In genomic region chr11:115441417-115441816, GRCm38 (mm10) we compare ENCODE assay signal across 14 mouse cellular contexts. TPM values are rescaled to one million over a fixed set of nuclear protein-coding genes. Genes with fewer than 3 reads are reported as not detected.
DNase-seq lines count a peak whose midpoint lies in the region; ATAC-seq and TF ChIP-seq lines count a peak whose summit lies in the region.
"Had no signal": no experiment of that assay in that cellular context is flagged by ENCODE, and none has a peak within 500 bp of the region (broad histone marks: within the 10 kb centered on the region; RNA-seq: fewer than 3 reads in every experiment).

No protein-coding gene starts in this region.

- no peak for DNase-seq in lung, postnatal 25 days (ENCODE audit: low spot score)
- peak; percentile 67 for DNase-seq in ES-CJ7 (ENCODE audit: low read depth, low spot score)
- peak; percentile 74 for DNase-seq in ZHBTc4 (ENCODE audit: low read depth, low spot score)
- no peak for DNase-seq in limb, embryonic 14.5 days (ENCODE audit: low spot score)
- no peak for DNase-seq in retina, postnatal 1 day
- DNase-seq in heart, adult 9 months (ENCODE audit: low spot score in 2 of 2): no peak
- DNase-seq: cerebellum, postnatal 14 days had no signal

- H3K4me3 ChIP-seq in lung, embryonic 16.5 days (ENCODE audit: low read length): no peak overlapping the region
- no peak overlapping the region for H3K4me3 ChIP-seq in limb, embryonic 14.5 days (replicated peaks; ENCODE audit: low read length)
- no peak overlapping the region for H3K4me3 ChIP-seq in heart, embryonic 11.5 days (ENCODE audit: low read depth, low read length)
- H3K4me3 ChIP-seq: embryonic facial prominence, embryonic 12.5 days; forebrain, embryonic 12.5 days; left cerebral cortex, adult 2 months; neural tube, embryonic 13.5 days had no signal

- no peak overlapping the region for H3K9ac ChIP-seq in lung, embryonic 16.5 days (ENCODE audit: low read length)
- no peak overlapping the region for H3K9ac ChIP-seq in limb, embryonic 14.5 days (ENCODE audit: low read depth, low read length, severe bottlenecking)
- no peak overlapping the region for H3K9ac ChIP-seq in heart, embryonic 11.5 days (ENCODE audit: low read depth, low read length)
- H3K9ac ChIP-seq: embryonic facial prominence, embryonic 12.5 days; forebrain, embryonic 12.5 days; neural tube, embryonic 13.5 days had no signal

- ATAC-seq in lung, embryonic 16.5 days (ENCODE audit: low read depth): 0 out of 2 replicates have a peak, but pooled peaks have one; percentile 43
- ATAC-seq in limb, embryonic 14.5 days (ENCODE audit: low FRiP score, low read depth): peak; percentile 74
- ATAC-seq in heart, embryonic 11.5 days (replicated peaks; ENCODE audit: insufficient number of reproducible peaks, low FRiP score, low TSS enrichment): no peak
- ATAC-seq: midbrain, embryonic 16.5 days had no signal

- 36% methylated on average over 15 of the region's 15 CpGs for WGBS in lung, embryonic 16.5 days
- 39% methylated on average over 15 of the region's 15 CpGs for WGBS in limb, embryonic 14.5 days
- WGBS in heart, embryonic 11.5 days (ENCODE audit: insufficient replicate concordance): 47% methylated on average over 15 of the region's 15 CpGs

- no peaks in the 10 kb centered on the region for H3K4me1 ChIP-seq in lung, embryonic 16.5 days (replicated peaks; ENCODE audit: control insufficient read depth, insufficient read depth, low read length)
- peaks cover under 1% of the 10 kb centered on the region; the same call in 1 of the 2 replicates for H3K4me1 ChIP-seq in limb, embryonic 14.5 days (ENCODE audit: control insufficient read depth, insufficient read depth, low read length)
- peaks cover 3% of the 10 kb centered on the region for H3K4me1 ChIP-seq in heart, embryonic 11.5 days (ENCODE audit: control insufficient read depth, insufficient read depth, low read length)

- no peak for TF ChIP-seq POLR2A in limb, embryonic 14.5 days (IDR thresholded peaks at IDR 0.05; ENCODE audit: borderline replicate concordance, extremely low read depth, insufficient read depth, insufficient read length)

- H3K9me3 ChIP-seq in lung, embryonic 16.5 days (ENCODE audit: control insufficient read depth, low read length): peaks cover 3% of the 10 kb centered on the region; the same call in 1 of the 2 replicates
- H3K9me3 ChIP-seq in limb, embryonic 14.5 days (ENCODE audit: control insufficient read depth, low read length): no peaks in the 10 kb centered on the region
- peaks cover 4% of the 10 kb centered on the region; the same call in 1 of the 2 replicates for H3K9me3 ChIP-seq in heart, embryonic 11.5 days (replicated peaks; ENCODE audit: control insufficient read depth, low read length)
- H3K9me3 ChIP-seq: forebrain, embryonic 12.5 days had no signal

- no peaks in the 10 kb centered on the region for H3K36me3 ChIP-seq in lung, embryonic 16.5 days (ENCODE audit: control insufficient read depth, insufficient read depth, low read length)
- H3K36me3 ChIP-seq in limb, embryonic 14.5 days (ENCODE audit: control insufficient read depth, insufficient read depth, low read length): no peaks in the 10 kb centered on the region
- H3K36me3 ChIP-seq in heart, embryonic 11.5 days (ENCODE audit: control insufficient read depth, insufficient read depth, low read length): no peaks in the 10 kb centered on the region
- H3K36me3 ChIP-seq: embryonic facial prominence, embryonic 12.5 days; forebrain, embryonic 12.5 days; neural tube, embryonic 13.5 days had no signal

- H3K27ac ChIP-seq in lung, embryonic 16.5 days (ENCODE audit: low read length): no peak overlapping the region
- H3K27ac ChIP-seq in limb, embryonic 14.5 days (replicated peaks; ENCODE audit: low read depth, low read length): no peak overlapping the region
- no peak overlapping the region for H3K27ac ChIP-seq in heart, embryonic 11.5 days (ENCODE audit: low read depth, low read length)
- H3K27ac ChIP-seq: embryonic facial prominence, embryonic 12.5 days; forebrain, embryonic 12.5 days; left cerebral cortex, adult 2 months; neural tube, embryonic 13.5 days had no signal

- no peak overlapping the region for H3K4me2 ChIP-seq in lung, embryonic 16.5 days (ENCODE audit: low read depth, low read length)
- no peak overlapping the region for H3K4me2 ChIP-seq in limb, embryonic 14.5 days (replicated peaks; ENCODE audit: low read depth, low read length, severe bottlenecking)
- H3K4me2 ChIP-seq in heart, embryonic 11.5 days: no peak overlapping the region
- H3K4me2 ChIP-seq: embryonic facial prominence, embryonic 12.5 days; forebrain, embryonic 12.5 days; neural tube, embryonic 13.5 days had no signal

- no peaks in the 10 kb centered on the region for H3K27me3 ChIP-seq in lung, embryonic 16.5 days (ENCODE audit: control insufficient read depth, insufficient read depth, low read depth, low read length)
- no peaks in the 10 kb centered on the region for H3K27me3 ChIP-seq in limb, embryonic 14.5 days (ENCODE audit: control insufficient read depth, insufficient read depth, low read length)
- no peaks in the 10 kb centered on the region for H3K27me3 ChIP-seq in heart, embryonic 11.5 days (ENCODE audit: control insufficient read depth, insufficient read depth, low read length)
- H3K27me3 ChIP-seq: embryonic facial prominence, embryonic 12.5 days; forebrain, embryonic 12.5 days had no signal

RNA-seq across cellular contexts. Expression of gene Trim80, which starts 1.1 kb away (rescaled TPM):
- polyA plus RNA-seq in lung, embryonic 16.5 days (2015; fragmentation: Nextera tagmentation; extraction: Ambion mirVana): not detected in 2 replicates
- not detected in 2 replicates for polyA plus RNA-seq in limb, embryonic 14.5 days (2012; rRNA removed)
- 0.15 TPM in 1 of 2 replicates, not detected in the other for polyA plus RNA-seq in limb, embryonic 14.5 days (2014; fragmentation: Nextera tagmentation; extraction: Ambion mirVana)
- polyA plus RNA-seq in heart, embryonic 11.5 days (2014; fragmentation: Nextera tagmentation; extraction: Ambion mirVana): 0.26 TPM in 1 of 2 replicates, not detected in the other
- polyA plus RNA-seq: embryonic facial prominence, embryonic 12.5 days; forebrain, embryonic 12.5 days; midbrain, embryonic 16.5 days; neural tube, embryonic 13.5 days had no signal

RNA-seq across cellular contexts. Expression of gene Slc16a5, which starts 20.9 kb away (rescaled TPM):
- 0.74 and 2.9 TPM in 2 replicates for polyA plus RNA-seq in lung, embryonic 16.5 days (2015; fragmentation: Nextera tagmentation; extraction: Ambion mirVana)
- polyA plus RNA-seq in limb, embryonic 14.5 days (2012; rRNA removed): 0.04 and 0.08 TPM in 2 replicates
- polyA plus RNA-seq in limb, embryonic 14.5 days (2014; fragmentation: Nextera tagmentation; extraction: Ambion mirVana): not detected in 2 replicates
- not detected in 2 replicates for polyA plus RNA-seq in heart, embryonic 11.5 days (2014; fragmentation: Nextera tagmentation; extraction: Ambion mirVana)
- polyA plus RNA-seq: forebrain, embryonic 12.5 days had no signal

RNA-seq across cellular contexts. Expression of gene Kctd2, which starts 21.5 kb away (rescaled TPM):
- 3.4 and 4.3 TPM in 2 replicates for polyA plus RNA-seq in lung, embryonic 16.5 days (2015; fragmentation: Nextera tagmentation; extraction: Ambion mirVana)
- polyA plus RNA-seq in limb, embryonic 14.5 days (2012; rRNA removed): 30.0 and 30.5 TPM in 2 replicates
- polyA plus RNA-seq in limb, embryonic 14.5 days (2014; fragmentation: Nextera tagmentation; extraction: Ambion mirVana): 26.3 and 27.8 TPM in 2 replicates
- polyA plus RNA-seq in heart, embryonic 11.5 days (2014; fragmentation: Nextera tagmentation; extraction: Ambion mirVana): 12.0 and 12.7 TPM in 2 replicates

RNA-seq across cellular contexts. Expression of gene Atp5h, which starts 21.7 kb away (rescaled TPM):
- 822 and 823 TPM in 2 replicates for polyA plus RNA-seq in lung, embryonic 16.5 days (2015; fragmentation: Nextera tagmentation; extraction: Ambion mirVana)
- polyA plus RNA-seq in limb, embryonic 14.5 days (2012; rRNA removed): 294 and 427 TPM in 2 replicates
- polyA plus RNA-seq in limb, embryonic 14.5 days (2014; fragmentation: Nextera tagmentation; extraction: Ambion mirVana): 870 and 933 TPM in 2 replicates
- 1,505 and 1,518 TPM in 2 replicates for polyA plus RNA-seq in heart, embryonic 11.5 days (2014; fragmentation: Nextera tagmentation; extraction: Ambion mirVana)

RNA-seq across cellular contexts. Expression of gene Armc7, which starts 34.0 kb away (rescaled TPM):
- 7.2 and 7.4 TPM in 2 replicates for polyA plus RNA-seq in lung, embryonic 16.5 days (2015; fragmentation: Nextera tagmentation; extraction: Ambion mirVana)
- 7.5 and 9.7 TPM in 2 replicates for polyA plus RNA-seq in limb, embryonic 14.5 days (2012; rRNA removed)
- polyA plus RNA-seq in limb, embryonic 14.5 days (2014; fragmentation: Nextera tagmentation; extraction: Ambion mirVana): 8.4 and 8.5 TPM in 2 replicates
- 5.1 and 5.7 TPM in 2 replicates for polyA plus RNA-seq in heart, embryonic 11.5 days (2014; fragmentation: Nextera tagmentation; extraction: Ambion mirVana)

Comparison
In these comparisons a context has a peak if more than half of its experiments do, and no peak if none do; other contexts are left out.
1. DNase-seq: peak in ES-CJ7 (single experiment) and ZHBTc4 (single experiment); none in lung, postnatal 25 days (single experiment), limb, embryonic 14.5 days (single experiment), retina, postnatal 1 day (single experiment) and heart, adult 9 months (0 of 2).